Mouse (Mus musculus) MEL (cell line): ENCODE results near the gene Tubb1. TPM values are rescaled to one million over a fixed set of nuclear protein-coding genes. Genes with fewer than 3 reads are reported as not detected.

Source experiments
- DNase-seq: peaks from one replicate; pipeline ENCODE4 v3.0.0; 2011; ENCODE audit warnings: low read depth, low spot score
- H3K27ac ChIP-seq: 2 replicates; pipeline ENCODE4 v1.5.1; 2012; ENCODE audit warnings: low read depth, mild to moderate bottlenecking, control low read depth, low read length, moderate library complexity; ENCODE audit not compliant: control insufficient read depth
- H3K27me3 ChIP-seq, 2 experiments: fragments of 150-350 bp in 1 of 2; sonication (generic) in 1 of 2; 2 replicates each; pipeline ENCODE4 v1.6.1; 2012; ENCODE audit warnings: low read length in 2 of 2, mild to moderate bottlenecking in 2 of 2, improper control_type of control experiment in 1 of 2, moderate library complexity in 1 of 2; ENCODE audit not compliant: insufficient read depth in 2 of 2, control insufficient read depth in 1 of 2
- H3K36me3 ChIP-seq, 2 experiments: 2 replicates each; pipeline ENCODE4 v1.6.1; 2012 to 2014; ENCODE audit warnings: low read length in 2 of 2, improper control_type of control experiment in 1 of 2, inconsistent platforms in 1 of 2, mild to moderate bottlenecking in 1 of 2; ENCODE audit not compliant: insufficient read depth in 2 of 2, control insufficient read depth in 1 of 2
- H3K4me1 ChIP-seq, 2 experiments: fragments of 150-350 bp in 1 of 2; sonication (generic) in 1 of 2; 2 replicates each; pipeline ENCODE4 v1.6.1; 2012; ENCODE audit warnings: low read length in 2 of 2, improper control_type of control experiment in 1 of 2, mild to moderate bottlenecking in 1 of 2; ENCODE audit not compliant: insufficient read depth in 2 of 2, control insufficient read depth in 1 of 2
- H3K4me3 ChIP-seq, 2 experiments: fragments of 150-350 bp in 1 of 2; sonication (generic) in 1 of 2; 2 replicates each; pipeline ENCODE4 v1.5.1; 2012; ENCODE audit warnings: low read depth in 2 of 2, low read length in 2 of 2, mild to moderate bottlenecking in 2 of 2, moderate library complexity in 2 of 2, control low read depth in 1 of 2, improper control_type of control experiment in 1 of 2; ENCODE audit not compliant: control insufficient read depth in 1 of 2, insufficient read depth in 1 of 2
- H3K79me2 ChIP-seq: 2 replicates; pipeline ENCODE4 v1.6.1; 2012; ENCODE audit warnings: mild to moderate bottlenecking, low read length, moderate library complexity; ENCODE audit not compliant: control insufficient read depth, poor library complexity, insufficient read depth
- H3K9ac ChIP-seq: 2 replicates; pipeline ENCODE4 v1.6.1; 2012; ENCODE audit warnings: low read depth, mild to moderate bottlenecking, control low read depth, low read length, moderate library complexity; ENCODE audit not compliant: control insufficient read depth, poor library complexity, severe bottlenecking
- H3K9me3 ChIP-seq: fragments of 150-350 bp; sonication (generic); replicated peaks from 2 replicates; pipeline ENCODE4 v1.6.1; 2012; ENCODE audit warnings: mild to moderate bottlenecking, low read length, improper control_type of control experiment, moderate library complexity; ENCODE audit not compliant: insufficient read depth
- CTCF ChIP-seq, 3 experiments: IDR thresholded peaks in 2 of 3; conservative IDR thresholded peaks in 1 of 3; 2 replicates each; pipeline ENCODE4 v1.5.1; 2011 to 2012; ENCODE audit warnings: low read length in 3 of 3, low read depth in 2 of 3, mild to moderate bottlenecking in 2 of 3, improper control_type of control experiment in 1 of 3, inconsistent platforms in 1 of 3, mixed read lengths in 1 of 3, moderate library complexity in 1 of 3; ENCODE audit not compliant: control insufficient read depth in 1 of 3, insufficient read depth in 1 of 3, poor library complexity in 1 of 3, severe bottlenecking in 1 of 3
- E2F4 ChIP-seq: IDR thresholded peaks from 2 replicates; pipeline ENCODE4 v1.6.1; 2011; ENCODE audit warnings: low read depth, low read length, improper control_type of control experiment, borderline replicate concordance
- ETS1 ChIP-seq: IDR thresholded peaks from 2 replicates; pipeline ENCODE4 v1.6.1; 2012; ENCODE audit warnings: low read depth, mild to moderate bottlenecking, inconsistent platforms, low read length, improper control_type of control experiment, moderate library complexity
- GABPA ChIP-seq: IDR thresholded peaks from 2 replicates; pipeline ENCODE4 v1.6.1; 2012; ENCODE audit warnings: low read depth, mild to moderate bottlenecking, inconsistent platforms, low read length, improper control_type of control experiment, moderate library complexity
- HCFC1 ChIP-seq: IDR thresholded peaks from 2 replicates; pipeline ENCODE4 v1.6.1; 2012; ENCODE audit warnings: low read depth, mild to moderate bottlenecking, inconsistent platforms, low read length, improper control_type of control experiment, moderate library complexity
- MAX ChIP-seq: IDR thresholded peaks from 2 replicates; pipeline ENCODE4 v1.6.1; 2011; ENCODE audit warnings: low read length, improper control_type of control experiment
- MAZ ChIP-seq: IDR thresholded peaks from 2 replicates; pipeline ENCODE4 v1.6.1; 2012; ENCODE audit warnings: low read depth, mild to moderate bottlenecking, inconsistent platforms, low read length, improper control_type of control experiment
- MXI1 ChIP-seq: IDR thresholded peaks from 2 replicates; pipeline ENCODE4 v1.6.1; 2011; ENCODE audit warnings: mild to moderate bottlenecking, low read depth, low read length, improper control_type of control experiment
- NELFE ChIP-seq: IDR thresholded peaks from 2 replicates; pipeline ENCODE4 v1.6.1; 2011; ENCODE audit warnings: low read depth, low read length, improper control_type of control experiment
- NRF1 ChIP-seq: IDR thresholded peaks from 2 replicates; pipeline ENCODE4 v1.6.1; 2014; ENCODE audit warnings: low read depth, mild to moderate bottlenecking, inconsistent platforms, low read length, improper control_type of control experiment, moderate library complexity; ENCODE audit not compliant: poor library complexity, insufficient read depth, severe bottlenecking
- POLR2AphosphoS2 ChIP-seq: IDR thresholded peaks from 2 replicates; pipeline ENCODE4 v1.6.1; 2011; ENCODE audit warnings: low read length, improper control_type of control experiment
- RAD21 ChIP-seq: IDR thresholded peaks from 2 replicates; pipeline ENCODE4 v1.6.1; 2011; ENCODE audit warnings: mild to moderate bottlenecking, low read depth, low read length, improper control_type of control experiment
- SIN3A ChIP-seq: IDR thresholded peaks from 2 replicates; pipeline ENCODE4 v1.6.1; 2012; ENCODE audit warnings: low read length, improper control_type of control experiment, inconsistent platforms
- TBP ChIP-seq: IDR thresholded peaks from 2 replicates; pipeline ENCODE4 v1.8.0; 2011; ENCODE audit warnings: low read depth, low read length, improper control_type of control experiment
- TCF12 ChIP-seq: IDR thresholded peaks from 2 replicates; pipeline ENCODE4 v1.6.1; 2014; ENCODE audit warnings: low read depth, mild to moderate bottlenecking, inconsistent platforms, low read length, improper control_type of control experiment, moderate library complexity
- ZC3H11A ChIP-seq: IDR thresholded peaks from 2 replicates; pipeline ENCODE4 v1.6.1; 2012; ENCODE audit warnings: low read depth, mild to moderate bottlenecking, inconsistent platforms, low read length, improper control_type of control experiment
- ZNF384 ChIP-seq: IDR thresholded peaks from 2 replicates; pipeline ENCODE4 v1.6.1; 2012; ENCODE audit warnings: low read depth, mild to moderate bottlenecking, inconsistent platforms, low read length, improper control_type of control experiment
- polyA plus RNA-seq, 2 experiments: library from polyadenylated mRNA; stranded (reverse) in 1 of 2; unstranded in 1 of 2; fragments of >175 nt in 1 of 2; fragments of >200 nt in 1 of 2; gene quantifications; 2 replicates each; pipeline versions ENCODE4 v1.2.1 to v1.2.4; 2012; ENCODE audit warnings: low replicate concordance in 2 of 2, low read depth in 1 of 2; ENCODE audit not compliant: insufficient read length in 2 of 2, insufficient read depth in 1 of 2, missing spikeins in 1 of 2
- total RNA-seq: library from RNA; depleted of rRNA; stranded (reverse); fragments of 300-350 nt; gene quantifications from 2 replicates; pipeline ENCODE4 v1.2.3, GENCODE M21; 2012; rRNA removed

Tubb1 gene
- total RNA-seq (3.1 and 3.5 TPM in 2 replicates), polyA plus RNA-seq (1 to 10 TPM in 1 of 2 experiments, not detected in 1; 2.6 TPM)

DNA sequence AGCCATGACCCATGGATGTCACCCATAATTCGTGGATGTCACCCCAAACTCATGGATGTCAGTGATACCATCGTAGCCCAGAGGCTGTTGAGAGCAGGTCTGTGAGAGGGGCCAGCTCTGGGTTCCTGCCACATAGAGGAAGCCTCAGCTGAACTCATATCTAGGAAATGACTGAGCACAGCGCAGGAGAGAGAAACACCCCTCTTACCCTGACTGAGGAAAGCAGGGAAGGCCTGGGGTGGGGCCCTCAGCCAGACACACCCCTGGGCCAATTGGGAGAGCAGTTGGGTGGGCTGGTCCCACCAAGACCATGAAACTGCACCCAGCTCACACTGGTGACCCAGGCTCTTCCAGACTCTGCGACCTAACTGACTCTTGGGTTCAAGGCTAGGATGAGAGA, at the start of gene Tubb1:
Tubb1 (plus strand) TSS at position 343 of the 400 bp plus-strand sequence.
- Histone ChIP-seq H3K4me3 (no peak within 1 kb of the TSS; a peak in 1 of 4 replicates), H3K9ac (no peak within 1 kb of the TSS), H3K27ac (no peak within 1 kb of the TSS)

DNA sequence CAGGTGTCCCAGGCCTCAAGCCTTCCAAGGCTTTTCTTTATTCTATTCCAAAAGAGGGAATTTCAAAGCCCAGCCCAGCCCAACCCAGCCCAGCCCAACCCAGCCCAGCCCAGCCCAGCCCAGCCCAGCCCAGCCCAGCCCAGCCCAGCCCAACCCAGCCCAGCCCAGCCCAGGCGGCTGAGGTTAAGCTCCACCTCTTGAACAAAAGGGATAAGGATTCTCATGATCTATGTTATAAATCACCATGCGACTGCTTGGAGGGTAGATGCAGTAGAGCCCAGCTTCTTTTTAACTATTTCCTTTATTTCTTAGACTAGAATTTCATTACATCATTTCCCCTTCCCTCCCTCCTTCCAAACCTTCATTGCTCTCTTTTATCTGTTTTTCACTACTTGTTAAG, 40.3 kb upstream of the Tubb1 start:
- Histone ChIP-seq H3K79me2 (no peaks in the 10 kb centered on the region), H3K4me3 (no peak overlapping the region), H3K27me3 (no peaks in the 10 kb centered on the region), H3K9me3 (no peaks in the 10 kb centered on the region), H3K27ac (no peak overlapping the region), H3K36me3 (peaks cover 0 to 5% of the 10 kb centered on the region in 2 experiments; a peak in 1 of 4 replicates), H3K4me1 (peaks cover 0 to 4% of the 10 kb centered on the region in 2 experiments; a peak in 1 of 4 replicates), H3K9ac (no peak overlapping the region)
- DNase-seq, result peak; percentile 54
- no peak for TF ChIP-seq MAZ
- no peak for TF ChIP-seq ZC3H11A
- no peak for TF ChIP-seq E2F4
- TF ChIP-seq RAD21, result no peak
- TF ChIP-seq GABPA, result no peak
- no peak for TF ChIP-seq TBP
- no peak for TF ChIP-seq TCF12
- no peak for TF ChIP-seq NELFE
- no peak for TF ChIP-seq HCFC1
- TF ChIP-seq MAX, result no peak
- TF ChIP-seq ZNF384, result no peak
- TF ChIP-seq POLR2AphosphoS2, result no peak
- TF ChIP-seq CTCF (IDR thresholded peaks at IDR 0.05 in 2 of 3, conservative IDR thresholded peaks at IDR 0.05 in 1 of 3; ENCODE audit: control insufficient read depth in 1 of 3, insufficient read depth in 1 of 3, low read depth in 2 of 3, low read length in 3 of 3, poor library complexity in 1 of 3, severe bottlenecking in 1 of 3), result no peak
- no peak for TF ChIP-seq MXI1
- no peak for TF ChIP-seq NRF1

More for the DNA sequence above, at the start of gene Tubb1:
- DNase-seq, result peak; percentile 67
- TF ChIP-seq NELFE (no peak), SIN3A (0 out of 2 replicates have a peak, but pooled peaks have one; percentile 12), ETS1 (peak; percentile 22; the same call in 1 of the 2 replicates)
- Histone ChIP-seq H3K4me1 (peaks cover 11 to 33% of the 10 kb centered on the region in 2 experiments), H3K9me3 (no peaks in the 10 kb centered on the region), H3K79me2 (no peaks in the 10 kb centered on the region), H3K36me3 (peaks cover 0 to 18% of the 10 kb centered on the region in 2 experiments; a peak in 2 of 4 replicates), H3K27me3 (no peaks in the 10 kb centered on the region)
